Mouse (Mus musculus): ENCODE data around the gene Camkv. TPM values are rescaled to one million over a fixed set of nuclear protein-coding genes. Genes with fewer than 3 reads are reported as not detected.

Gene Camkv
- polyA plus RNA-seq (2012; rRNA removed), result 0.10 and 0.18 TPM in 2 replicates
- polyA plus RNA-seq (2014; fragmentation: Nextera tagmentation; extraction: Ambion mirVana), result not detected in 2 replicates

DNA sequence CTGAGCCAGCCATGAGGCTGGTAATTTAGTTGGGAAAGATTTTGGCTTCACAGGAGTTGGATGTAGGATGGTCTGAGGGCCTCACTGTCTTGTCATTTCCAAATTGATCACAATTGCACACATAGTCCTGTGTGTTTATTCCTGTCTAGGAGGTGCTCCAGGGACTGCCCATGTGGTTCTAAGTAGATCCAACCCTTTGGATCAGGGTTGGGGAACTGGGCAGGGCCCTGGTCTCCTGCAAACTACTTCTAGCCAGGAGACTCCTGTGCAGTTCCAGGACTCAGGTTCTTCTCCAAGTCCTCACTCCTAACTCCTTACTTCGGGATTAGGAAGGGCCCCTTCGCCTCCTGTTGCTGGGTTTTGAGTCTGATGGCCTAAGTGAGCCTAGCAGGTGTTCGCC, at the start of gene Camkv:
Gene Camkv, plus strand, starts transcription at position 301 of the 400 bp plus-strand sequence.
- peak within 1 kb of the TSS; percentile 9 to 12; a peak in 2 of 4 replicates for H3K4me3 ChIP-seq (ENCODE audit: insufficient read depth in 1 of 2, low read depth in 2 of 2, low read length in 2 of 2)
- ATAC-seq (ENCODE audit: insufficient read depth) (no peak), DNase-seq (ENCODE audit: low read depth in 3 of 3, low spot score in 3 of 3) (no peak)
- no peaks in the 10 kb centered on the region for H3K4me1 ChIP-seq (replicated peaks; ENCODE audit: control insufficient read depth in 2 of 2, insufficient read depth in 2 of 2, low read length in 1 of 2)
- H3K9me3 ChIP-seq (ENCODE audit: control insufficient read depth, low read length), result no peaks in the 10 kb centered on the region
- H3K36me3 ChIP-seq (replicated peaks; ENCODE audit: control insufficient read depth, insufficient read depth, low read depth), result no peaks in the 10 kb centered on the region
- peak within 1 kb of the TSS; percentile 38 for H3K4me2 ChIP-seq (ENCODE audit: low read depth)
- WGBS (ENCODE audit: insufficient replicate concordance), result 43% methylated on average over 3 of the region's 3 CpGs
- H3K27ac ChIP-seq, result no peak within 1 kb of the TSS
- TF ChIP-seq CTCF (IDR thresholded peaks at IDR 0.05; ENCODE audit: low read depth), result no peak
- TF ChIP-seq EP300 (IDR thresholded peaks at IDR 0.05; ENCODE audit: low read depth), result no peak
- H3K9ac ChIP-seq (replicated peaks), result no peak within 1 kb of the TSS
- peaks cover 41% of the 10 kb centered on the region for H3K27me3 ChIP-seq (ENCODE audit: control insufficient read depth, insufficient read depth, low read length)

GRCm38 (mm10) chr9:107887804-107888266, 47.6 kb upstream of the Camkv start, which contains the start of gene Mon1a:
Gene Mon1a (plus strand): TSS chr9:107888151.
- peak; percentile 73 to 75 (median 74) for DNase-seq (ENCODE audit: low read depth in 3 of 3, low spot score in 3 of 3)
- Histone ChIP-seq H3K27me3 (ENCODE audit: control insufficient read depth, insufficient read depth, low read length) (no peaks in the 10 kb centered on the region; the same call in 1 of the 2 replicates), H3K9me3 (ENCODE audit: control insufficient read depth, low read length) (no peaks in the 10 kb centered on the region), H3K36me3 (replicated peaks; ENCODE audit: control insufficient read depth, insufficient read depth, low read depth) (no peaks in the 10 kb centered on the region), H3K4me2 (ENCODE audit: low read depth) (peak within 1 kb of the TSS; percentile 93), H3K9ac (replicated peaks) (peak within 1 kb of the TSS; percentile 86), H3K4me3 (ENCODE audit: insufficient read depth in 1 of 2, low read depth in 2 of 2, low read length in 2 of 2) (peak within 1 kb of the TSS; percentile 76 to 82), H3K27ac (no peak within 1 kb of the TSS), H3K4me1 (replicated peaks; ENCODE audit: control insufficient read depth in 2 of 2, insufficient read depth in 2 of 2, low read length in 1 of 2) (peaks cover 2 to 6% of the 10 kb centered on the region in 2 experiments; a peak in 3 of 4 replicates)
- ATAC-seq (ENCODE audit: insufficient read depth), result peak; percentile 96
- under 1% methylated on average over 28 of the region's 28 CpGs for WGBS (ENCODE audit: insufficient replicate concordance)
- no peak for TF ChIP-seq CTCF (IDR thresholded peaks at IDR 0.05; ENCODE audit: low read depth)
- no peak; the same call in 1 of the 2 replicates for TF ChIP-seq EP300 (IDR thresholded peaks at IDR 0.05; ENCODE audit: low read depth)

GRCm38 (mm10) chr9:107888267-107888850, 47.1 kb upstream of the Camkv start:
- H3K9me3 ChIP-seq (ENCODE audit: control insufficient read depth, low read length), result no peaks in the 10 kb centered on the region
- H3K4me2 ChIP-seq (ENCODE audit: low read depth), result peak overlapping the region; percentile 93
- no peak for TF ChIP-seq EP300 (IDR thresholded peaks at IDR 0.05; ENCODE audit: low read depth)
- TF ChIP-seq CTCF (IDR thresholded peaks at IDR 0.05; ENCODE audit: low read depth), result no peak
- no peaks in the 10 kb centered on the region; the same call in 1 of the 2 replicates for H3K27me3 ChIP-seq (ENCODE audit: control insufficient read depth, insufficient read depth, low read length)
- peaks cover 2 to 6% of the 10 kb centered on the region in 2 experiments; a peak in 3 of 4 replicates for H3K4me1 ChIP-seq (replicated peaks; ENCODE audit: control insufficient read depth in 2 of 2, insufficient read depth in 2 of 2, low read length in 1 of 2)
- peak; percentile 63 for ATAC-seq (ENCODE audit: insufficient read depth)
- H3K9ac ChIP-seq (replicated peaks), result peak overlapping the region; percentile 86
- peak overlapping the region; percentile 76 to 82 for H3K4me3 ChIP-seq (ENCODE audit: insufficient read depth in 1 of 2, low read depth in 2 of 2, low read length in 2 of 2)
- DNase-seq (ENCODE audit: low read depth in 3 of 3, low spot score in 3 of 3), result no peak
- H3K27ac ChIP-seq, result no peak overlapping the region
- under 1% methylated on average over 18 of the region's 18 CpGs for WGBS (ENCODE audit: insufficient replicate concordance)
- no peaks in the 10 kb centered on the region for H3K36me3 ChIP-seq (replicated peaks; ENCODE audit: control insufficient read depth, insufficient read depth, low read depth)

DNA sequence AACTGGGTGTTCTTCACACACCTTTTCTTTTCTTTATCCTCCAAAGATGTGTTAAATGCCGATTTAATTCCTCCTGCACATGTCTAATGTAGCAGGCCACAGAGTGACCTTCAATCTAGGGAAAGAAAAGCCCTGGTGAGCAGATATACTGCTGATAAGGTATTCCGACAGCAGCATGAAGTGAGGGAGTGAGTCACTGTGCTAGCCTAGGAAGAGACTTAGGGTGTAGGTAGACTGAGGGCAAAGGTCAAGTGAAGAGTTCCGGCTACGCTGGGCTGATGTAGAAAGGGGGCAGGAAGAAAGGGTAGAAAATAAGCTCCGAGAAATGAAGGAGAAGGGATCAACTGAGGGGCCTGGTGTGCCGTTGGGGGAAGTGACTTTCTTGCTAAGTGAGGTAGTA, 45.2 kb upstream of the Camkv start:
- Histone ChIP-seq H3K9me3 (ENCODE audit: control insufficient read depth, low read length) (no peaks in the 10 kb centered on the region), H3K4me1 (replicated peaks; ENCODE audit: control insufficient read depth in 2 of 2, insufficient read depth in 2 of 2, low read length in 1 of 2) (peaks cover 2 to 6% of the 10 kb centered on the region in 2 experiments; a peak in 3 of 4 replicates), H3K4me3 (ENCODE audit: insufficient read depth in 1 of 2, low read depth in 2 of 2, low read length in 2 of 2) (no peak overlapping the region), H3K27me3 (ENCODE audit: control insufficient read depth, insufficient read depth, low read length) (no peaks in the 10 kb centered on the region; the same call in 1 of the 2 replicates), H3K4me2 (ENCODE audit: low read depth) (no peak overlapping the region), H3K9ac (replicated peaks) (no peak overlapping the region), H3K27ac (no peak overlapping the region), H3K36me3 (replicated peaks; ENCODE audit: control insufficient read depth, insufficient read depth, low read depth) (no peaks in the 10 kb centered on the region)
- ATAC-seq (ENCODE audit: insufficient read depth) (no peak), DNase-seq (ENCODE audit: low read depth in 3 of 3, low spot score in 3 of 3) (no peak)
- no peak for TF ChIP-seq CTCF (IDR thresholded peaks at IDR 0.05; ENCODE audit: low read depth)
- no peak for TF ChIP-seq EP300 (IDR thresholded peaks at IDR 0.05; ENCODE audit: low read depth)
- 67% methylated on average over 6 of the region's 6 CpGs for WGBS (ENCODE audit: insufficient replicate concordance)

DNA sequence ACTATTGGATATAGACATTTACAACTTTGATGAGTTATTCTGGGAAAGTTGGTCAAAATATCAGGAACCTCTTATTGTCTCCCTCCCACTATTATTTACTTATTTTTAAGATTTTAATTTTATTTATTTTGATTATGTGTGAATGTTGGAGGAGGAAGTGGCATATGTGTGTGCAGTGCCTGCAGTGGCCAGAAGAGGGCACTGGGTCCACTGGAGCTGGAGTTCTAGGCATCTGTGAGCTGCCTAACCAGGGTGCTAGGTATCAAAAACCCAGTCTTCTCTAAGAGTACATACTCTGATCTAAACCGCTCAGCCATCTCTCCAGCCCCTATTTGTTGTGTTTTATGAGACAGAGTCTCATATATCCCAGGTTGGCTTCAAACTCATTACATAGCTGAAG, 44.5 kb upstream of the Camkv start:
- H3K4me1 ChIP-seq (replicated peaks; ENCODE audit: control insufficient read depth in 2 of 2, insufficient read depth in 2 of 2, low read length in 1 of 2), result peaks cover 2 to 6% of the 10 kb centered on the region in 2 experiments; a peak in 3 of 4 replicates
- no peaks in the 10 kb centered on the region for H3K36me3 ChIP-seq (replicated peaks; ENCODE audit: control insufficient read depth, insufficient read depth, low read depth)
- no peak overlapping the region for H3K27ac ChIP-seq
- WGBS (ENCODE audit: insufficient replicate concordance), result 82% methylated on average over 1 of the region's 1 CpGs
- H3K4me3 ChIP-seq (ENCODE audit: insufficient read depth in 1 of 2, low read depth in 2 of 2, low read length in 2 of 2), result no peak overlapping the region
- peak; percentile 79 for TF ChIP-seq CTCF (IDR thresholded peaks at IDR 0.05; ENCODE audit: low read depth)
- no peak for TF ChIP-seq EP300 (IDR thresholded peaks at IDR 0.05; ENCODE audit: low read depth)
- H3K9ac ChIP-seq (replicated peaks), result no peak overlapping the region
- no peak overlapping the region for H3K4me2 ChIP-seq (ENCODE audit: low read depth)
- DNase-seq (ENCODE audit: low read depth in 3 of 3, low spot score in 3 of 3), result no peak
- no peaks in the 10 kb centered on the region; the same call in 1 of the 2 replicates for H3K27me3 ChIP-seq (ENCODE audit: control insufficient read depth, insufficient read depth, low read length)
- no peaks in the 10 kb centered on the region for H3K9me3 ChIP-seq (ENCODE audit: control insufficient read depth, low read length)
- ATAC-seq (ENCODE audit: insufficient read depth), result no peak
